Mouse (Mus musculus) erythroblast, embryonic 14.5 days (primary cell): ENCODE data around the gene Slc39a5.

Experiments
- GATA1 ChIP-seq: IDR thresholded peaks from 2 replicates; pipeline ENCODE4 v1.6.1; 2012; ENCODE audit warnings: low read length, inconsistent platforms, mixed read lengths
- TAL1 ChIP-seq: IDR thresholded peaks from 3 replicates; pipeline ENCODE4 v1.6.1; 2012; ENCODE audit warnings: low read length, inconsistent platforms, mixed read lengths

DNA sequence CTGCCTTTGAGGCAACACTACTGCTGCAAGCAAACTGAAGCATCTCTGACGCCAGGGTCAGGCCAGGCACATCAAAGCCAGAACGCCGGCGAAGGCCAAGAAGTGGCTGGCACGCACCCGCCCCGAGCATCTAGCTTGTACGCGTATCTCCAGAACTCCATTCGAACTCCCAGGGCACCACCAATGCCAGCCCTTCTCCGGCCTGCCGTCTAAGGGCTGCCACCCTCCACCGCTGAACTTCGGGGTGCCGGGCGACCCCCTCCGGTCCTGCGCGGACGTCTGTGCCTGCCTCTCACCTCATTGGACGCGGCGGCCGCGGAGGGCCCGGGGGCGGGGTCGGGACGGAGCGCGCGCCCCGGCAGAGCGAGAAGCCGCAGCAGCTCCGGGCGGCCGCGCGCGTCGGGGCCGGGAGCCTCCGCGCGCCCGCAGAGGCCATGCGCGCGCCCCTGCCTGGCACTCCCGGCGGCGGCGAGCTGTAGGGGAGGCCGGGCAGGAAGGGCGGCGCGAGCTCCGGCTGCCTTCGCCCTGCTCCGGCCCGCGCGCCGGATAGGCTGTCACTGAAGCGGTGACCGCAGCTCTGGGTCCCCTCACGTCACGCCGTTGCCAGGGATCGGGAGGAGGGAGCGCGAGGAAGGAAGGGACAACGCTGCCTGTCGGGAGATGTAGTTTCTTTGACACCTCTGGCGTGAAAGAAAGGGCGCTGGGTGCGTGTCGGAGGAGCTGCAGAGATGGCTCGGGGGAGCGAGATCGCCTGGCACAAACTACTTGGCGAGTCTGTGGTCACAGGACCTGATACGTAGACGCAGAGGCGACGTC is 32.4 kb downstream of the Slc39a5 start, which contains the start of gene Coq10a:
- TF ChIP-seq TAL1 = no peak
- TF ChIP-seq GATA1 = no peak
